Mouse (Mus musculus) ovary, postnatal 10 days (tissue): Measurements from ENCODE around the gene Fgf18.

Source experiments
- DNase-seq: peaks from one replicate; pipeline ENCODE4 v3.0.0; 2022; ENCODE audit warnings: low spot score

The Fgf18 gene

GRCm38 (mm10) chr11:33147171-33147571 is at the start of gene Fgf18:
Gene Fgf18, minus strand, starts transcription at chr11:33147400.
- DNase-seq: no peak

DNA sequence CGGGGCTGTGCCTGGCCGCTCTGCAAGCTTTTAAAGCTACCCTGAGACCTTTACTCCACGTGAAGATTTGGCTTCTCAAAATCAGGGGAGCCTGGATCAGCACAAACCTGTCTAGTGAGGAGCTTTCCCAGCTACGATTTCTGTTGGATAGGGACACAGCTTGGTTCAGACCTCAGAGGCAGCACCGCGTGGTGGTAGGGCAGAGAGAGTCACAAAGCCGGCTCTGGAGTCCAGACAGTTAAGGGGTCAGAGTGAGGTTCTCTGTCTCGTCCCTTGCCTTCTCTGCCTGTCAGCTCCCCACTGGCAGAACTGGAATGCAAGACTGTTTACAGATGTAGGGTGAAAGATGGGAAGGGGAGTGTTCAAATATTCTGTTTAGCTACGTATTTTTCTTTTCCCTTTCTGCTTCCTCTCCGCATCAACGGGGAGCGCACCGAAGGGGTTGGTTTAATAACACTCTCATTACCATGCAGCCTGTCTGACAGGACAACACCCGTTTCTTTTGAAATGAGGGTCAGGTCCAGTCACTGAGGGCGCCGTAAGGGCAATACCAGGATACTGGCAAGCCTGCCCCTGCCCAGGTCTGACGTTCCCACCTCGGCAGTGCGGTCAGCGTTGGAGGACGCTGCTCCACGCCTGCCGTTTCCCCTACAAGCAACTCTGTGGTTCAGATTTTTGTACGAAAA is 49.4 kb upstream of the Fgf18 start:
- DNase-seq: no peak

DNA sequence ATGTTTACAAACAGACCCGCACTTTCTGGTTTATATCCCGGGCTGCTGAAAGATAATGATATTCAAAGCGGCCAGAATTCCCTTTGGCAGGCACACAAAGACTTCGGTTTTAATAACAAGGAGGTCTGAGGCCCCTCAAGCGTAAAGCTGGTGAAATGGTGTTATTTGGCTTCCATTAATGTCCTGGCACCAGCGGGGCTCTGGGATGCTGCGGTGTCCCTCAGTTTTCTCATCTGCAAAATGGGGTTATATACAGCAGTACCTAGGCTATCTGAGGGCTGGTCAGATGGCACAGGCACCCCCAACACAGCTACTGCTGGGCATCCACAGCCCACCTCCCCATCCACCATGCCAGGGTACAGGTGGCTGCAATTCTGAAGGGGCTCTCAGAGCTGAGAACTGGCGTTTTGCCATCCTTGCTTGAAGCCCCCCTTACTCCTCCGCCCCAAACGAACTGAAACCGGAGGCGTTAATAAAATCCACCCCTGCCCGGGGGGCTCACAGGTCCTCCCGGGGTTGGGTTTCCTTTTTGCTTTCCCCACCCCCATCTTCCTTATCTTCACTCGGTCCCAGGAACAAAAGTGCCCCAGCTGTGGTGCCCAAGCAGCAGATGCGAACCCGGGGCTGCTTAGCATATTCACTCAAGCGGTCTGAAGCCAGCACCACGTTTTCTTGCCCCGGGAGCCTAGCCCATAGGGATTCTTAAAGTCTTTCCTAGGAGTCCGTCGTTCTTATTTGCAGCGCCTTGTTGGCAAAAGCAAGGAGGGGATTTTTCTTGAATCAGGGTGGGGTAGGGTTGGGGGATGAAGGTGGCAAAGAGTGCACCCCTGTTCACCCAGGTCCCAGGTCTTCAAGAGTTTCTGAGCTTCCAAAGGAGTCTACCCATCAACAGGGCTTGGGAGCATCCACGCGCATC is 48.6 kb upstream of the Fgf18 start:
- DNase-seq: no peak

DNA sequence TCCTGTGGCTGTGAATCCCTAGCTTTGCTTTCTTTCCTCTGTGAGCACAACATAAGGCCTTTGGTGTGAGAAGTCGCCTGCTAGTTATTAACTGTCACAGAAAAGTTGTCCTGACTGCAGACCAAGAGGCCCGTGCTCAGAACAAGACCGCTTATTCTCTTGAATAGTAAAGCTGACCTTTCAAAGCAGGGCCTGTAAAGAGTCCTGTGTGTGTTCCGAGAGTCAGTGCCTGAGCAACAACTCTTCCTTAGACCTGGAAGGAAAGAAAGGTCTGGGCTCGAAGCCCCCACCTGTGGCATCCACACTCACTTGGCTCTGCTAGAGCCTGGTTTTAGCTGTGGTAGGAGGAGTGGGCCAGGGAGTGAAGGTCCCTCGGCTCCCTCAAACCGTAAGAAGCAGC is 47.9 kb upstream of the Fgf18 start:
- DNase-seq: no peak

DNA sequence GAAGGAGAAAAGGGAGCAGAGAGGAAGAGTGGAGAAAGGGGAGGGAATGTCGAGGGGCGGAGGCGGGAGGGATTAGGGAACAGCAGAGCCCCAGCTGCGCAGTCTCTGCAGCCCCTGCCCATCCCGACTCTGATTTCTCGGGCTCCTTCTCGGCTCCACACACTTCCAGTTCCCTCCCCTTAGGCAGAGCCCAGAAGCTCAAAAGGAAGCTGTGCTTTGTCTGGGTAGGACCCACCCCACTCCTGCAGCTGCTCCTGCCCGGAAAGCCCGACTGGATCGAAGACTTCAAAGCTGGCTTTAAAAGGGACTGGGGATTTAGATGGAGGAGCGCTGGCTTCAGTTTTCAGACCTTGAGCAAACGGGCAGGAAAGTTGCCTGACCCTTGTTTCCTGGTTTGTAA is 46.5 kb upstream of the Fgf18 start:
- no peak for DNase-seq

- DNase-seq: no peak
Observed at GRCm38 (mm10) chr11:33181804-33182203, 34.6 kb upstream of the Fgf18 start.

- no peak for DNase-seq
Observed at GRCm38 (mm10) chr11:33180701-33181116, 33.5 kb upstream of the Fgf18 start.

- DNase-seq: no peak
Observed at GRCm38 (mm10) chr11:33179802-33180201, 32.6 kb upstream of the Fgf18 start.

GRCm38 (mm10) chr11:33176525-33177245 is 29.5 kb upstream of the Fgf18 start:
- DNase-seq: no peak

DNA sequence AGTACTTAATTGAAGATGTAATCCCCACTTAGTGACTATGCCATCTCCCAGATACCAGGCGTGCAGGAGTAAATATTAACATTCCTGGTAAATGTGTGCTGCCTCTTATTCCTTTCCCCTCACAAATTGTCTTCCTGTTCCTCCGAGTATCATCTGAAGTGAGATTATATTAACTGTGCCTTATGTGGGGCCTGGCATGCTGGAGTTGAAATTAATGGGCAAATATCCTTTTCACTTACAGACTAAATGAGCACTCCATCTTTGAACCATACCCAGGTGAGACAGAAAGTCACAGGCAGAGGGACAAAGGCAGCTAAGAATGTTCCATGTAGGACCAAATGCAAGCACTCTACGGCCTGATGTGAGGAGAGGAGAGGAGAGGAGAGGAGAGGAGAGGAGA is 28.6 kb upstream of the Fgf18 start:
- DNase-seq: no peak

- DNase-seq: no peak
Observed at GRCm38 (mm10) chr11:33170489-33170888, 23.3 kb upstream of the Fgf18 start.

DNA sequence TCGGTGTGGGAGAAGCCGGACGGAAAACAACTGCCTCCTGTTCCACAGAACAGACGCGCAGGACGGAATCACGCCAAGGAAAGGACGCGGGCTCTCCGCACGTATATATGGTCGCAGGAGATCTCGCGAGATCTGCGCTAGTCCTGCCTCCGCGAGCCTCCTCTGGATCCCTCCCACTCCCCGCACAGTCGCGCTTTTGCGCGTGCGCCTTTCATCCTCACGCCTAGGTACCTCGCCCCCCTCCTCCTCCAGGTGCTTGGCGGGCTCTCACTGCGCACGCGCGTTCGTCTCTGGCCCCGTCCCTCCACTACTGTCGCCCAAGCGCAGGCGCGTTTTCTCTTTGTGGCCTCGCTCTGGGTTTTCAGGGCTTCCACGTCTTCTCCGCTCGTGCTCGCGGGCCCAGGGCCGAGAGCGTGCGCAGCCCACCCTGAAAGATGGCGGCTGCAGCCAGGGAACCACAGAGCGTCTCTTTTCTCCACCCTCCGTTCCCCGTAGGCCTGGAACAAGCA is 15.9 kb upstream of the Fgf18 start, which contains the start of gene Npm1:
Gene Npm1, minus strand, starts transcription at position 209 of the 509 bp plus-strand sequence.
- DNase-seq: peak; percentile 98

DNA sequence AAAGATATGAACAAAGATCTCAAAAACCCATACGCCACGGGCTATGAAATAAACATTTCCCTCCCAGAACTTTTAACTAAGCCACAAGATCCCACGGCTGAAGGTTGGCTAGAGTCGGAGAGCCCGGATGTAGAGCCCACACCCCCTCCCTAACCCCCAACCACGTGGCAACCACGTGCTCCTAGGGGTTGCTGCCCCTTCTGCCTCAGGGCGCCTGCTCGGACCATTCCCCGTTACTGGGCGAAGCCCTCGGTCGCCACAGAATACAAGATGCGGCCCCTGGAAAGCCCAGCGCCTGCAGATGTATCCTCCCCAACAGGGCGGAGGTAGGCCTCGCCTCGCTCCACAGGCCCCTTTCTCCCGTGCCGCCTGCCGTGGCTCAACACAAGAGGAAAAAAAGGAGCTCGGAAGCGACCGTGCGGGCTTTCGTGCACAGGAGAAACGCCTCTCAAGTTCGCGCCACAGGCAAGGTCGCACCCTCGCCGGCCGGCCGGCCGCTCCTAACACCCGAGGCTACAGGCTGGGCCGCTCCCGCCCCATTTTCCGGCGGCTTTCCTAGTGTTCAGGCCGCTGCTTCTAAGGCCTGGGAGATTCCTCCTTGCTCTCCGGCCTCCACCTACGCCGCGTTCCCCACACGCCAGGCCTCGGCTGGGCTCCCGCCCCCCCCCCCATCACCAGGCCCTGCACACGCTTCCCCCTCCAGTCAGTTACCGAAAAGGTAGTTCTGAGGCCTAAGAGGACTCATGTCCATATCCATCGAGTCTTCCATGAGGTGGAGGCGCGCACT is 15.2 kb upstream of the Fgf18 start:
- DNase-seq: no peak

DNA sequence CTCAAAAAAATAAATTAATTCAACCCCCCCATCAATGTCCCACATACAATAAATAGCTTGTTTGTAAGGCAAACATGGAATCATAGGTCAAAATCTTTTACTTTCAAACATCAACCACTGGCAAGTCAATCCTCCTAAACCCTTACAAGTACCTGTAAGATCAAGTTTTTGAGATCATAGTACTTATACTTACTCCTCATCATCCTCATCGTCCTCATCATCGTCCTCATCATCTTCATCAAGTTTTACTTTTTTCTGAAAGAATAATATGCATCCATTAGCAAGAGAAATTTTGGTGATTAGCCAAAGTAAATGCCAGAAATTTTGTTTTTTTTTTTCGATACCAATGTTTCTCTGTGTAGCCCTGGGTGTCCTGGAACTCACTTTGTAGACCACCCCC is 12.5 kb upstream of the Fgf18 start:
- no peak for DNase-seq

GRCm38 (mm10) chr11:33157453-33158196 is 10.4 kb upstream of the Fgf18 start:
- no peak for DNase-seq

DNA sequence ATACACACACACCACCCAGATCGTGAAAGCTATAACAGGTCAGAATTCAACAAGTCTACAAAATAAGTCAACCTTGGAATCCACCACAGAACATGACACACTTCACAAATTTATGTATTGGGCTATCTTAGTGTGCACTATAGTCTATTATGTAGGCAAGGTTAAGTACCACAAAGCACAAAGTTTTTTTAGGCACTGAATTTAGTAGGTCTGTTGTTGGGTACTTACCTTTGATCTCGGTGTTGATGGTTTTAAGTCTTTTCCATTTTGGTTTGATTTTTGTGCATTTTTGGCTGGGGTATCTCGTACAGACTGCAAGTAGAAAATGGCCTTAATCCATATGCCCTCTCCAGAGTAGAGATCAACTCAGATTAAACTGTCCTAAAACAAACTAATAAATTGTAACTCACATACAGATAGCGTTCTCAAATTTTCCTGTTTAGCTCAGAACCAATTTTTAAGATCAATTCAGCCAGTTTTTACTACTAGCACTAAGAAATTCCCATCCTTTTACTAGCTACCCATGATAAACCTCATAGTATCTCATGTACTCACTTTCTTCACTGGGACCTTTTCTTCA is 9.3 kb upstream of the Fgf18 start:
- DNase-seq: no peak

- DNase-seq: no peak
Observed at GRCm38 (mm10) chr11:33154459-33154858, 7.3 kb upstream of the Fgf18 start.

DNA sequence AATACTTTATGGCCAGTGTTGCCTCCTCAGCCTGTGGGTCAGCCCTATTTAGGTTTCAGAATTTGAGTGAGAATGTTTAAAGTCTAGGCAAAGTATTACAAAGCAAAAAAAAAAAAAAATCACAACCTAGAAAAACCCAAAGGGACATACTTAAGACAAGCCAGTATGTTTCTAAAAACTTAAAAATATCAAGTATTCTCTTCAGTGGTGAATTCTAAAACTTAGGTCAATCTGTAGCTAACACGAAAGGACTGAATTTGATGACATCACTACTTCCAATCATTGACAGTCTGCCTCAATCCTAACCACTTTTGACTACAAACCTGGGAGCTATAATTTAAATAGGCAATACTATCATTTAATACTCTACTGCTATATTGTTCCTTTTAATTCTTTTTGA is 5.8 kb upstream of the Fgf18 start:
- DNase-seq: no peak

DNA sequence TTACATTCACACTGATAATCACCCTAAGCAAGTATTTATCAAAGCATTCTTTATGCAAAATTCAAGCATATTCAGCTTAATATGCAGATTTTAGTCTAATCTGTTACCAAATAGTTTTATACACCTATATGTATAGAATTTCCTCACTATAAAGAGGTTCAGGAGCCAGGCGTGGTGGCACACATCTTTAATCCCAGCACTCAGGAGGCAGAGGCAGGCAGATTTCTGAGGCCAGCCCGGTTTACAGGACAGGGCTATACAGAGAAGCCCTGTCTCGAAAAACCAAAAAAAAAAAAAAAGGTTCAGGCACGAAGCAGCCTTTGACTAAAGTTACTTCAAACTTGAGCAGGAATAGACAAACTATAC is 4.6 kb upstream of the Fgf18 start:
- DNase-seq: no peak

DNA sequence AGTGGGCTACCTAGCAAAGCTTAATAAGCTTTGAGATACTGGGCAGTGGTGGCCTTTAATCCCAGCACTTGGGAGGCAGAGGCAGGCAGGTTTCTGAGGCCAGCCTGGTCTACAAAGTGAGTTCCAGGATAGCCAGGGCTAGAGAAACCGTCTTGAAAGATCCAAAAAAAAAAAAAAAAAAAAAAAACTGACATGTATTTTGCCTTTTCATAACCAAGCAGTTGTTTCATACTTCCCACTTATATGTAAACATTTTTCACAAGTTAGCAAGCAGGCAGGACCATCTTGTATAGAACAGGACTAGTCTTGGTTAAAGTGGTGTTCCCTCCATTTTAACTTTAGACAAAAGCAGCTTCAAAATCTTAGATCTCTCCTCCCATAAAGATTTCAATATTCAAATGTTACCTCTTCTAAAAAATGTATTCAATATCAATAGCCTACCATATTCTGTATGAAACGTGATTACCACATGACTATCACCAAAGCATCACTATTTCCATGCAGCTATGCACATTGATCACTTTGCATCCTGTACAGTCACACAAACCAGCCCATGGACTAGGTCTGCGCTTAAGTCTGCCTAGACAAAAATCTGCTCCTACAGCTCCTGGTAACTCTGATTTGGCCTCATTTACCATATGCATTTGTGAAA is 4.1 kb upstream of the Fgf18 start:
- no peak for DNase-seq
